Mouse (Mus musculus): ENCODE data around the gene Rcan3. TPM values are rescaled to one million over a fixed set of nuclear protein-coding genes. Genes with fewer than 3 reads are reported as not detected.

The Rcan3 gene
- polyA plus RNA-seq, 1 experiment from 2014 or later = 9.2 TPM

DNA sequence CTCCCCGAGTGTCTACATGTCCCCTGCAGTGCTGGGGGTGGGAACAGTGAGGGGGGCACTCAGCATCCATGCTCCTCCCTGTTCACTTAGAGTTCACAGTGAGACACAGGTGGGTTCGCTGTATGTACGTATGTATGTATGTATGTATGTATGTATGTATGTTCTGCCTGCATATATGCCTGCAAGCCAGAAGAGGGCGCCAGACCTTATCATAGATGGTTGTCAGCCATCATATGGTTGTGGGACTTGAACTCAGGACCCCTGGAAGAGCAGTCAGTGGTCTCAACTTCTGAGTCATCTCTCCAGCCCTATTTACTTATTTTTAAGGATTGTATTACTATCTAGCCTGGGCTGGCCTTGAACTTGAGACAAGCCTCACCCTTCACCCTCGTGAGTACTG lies 37.4 kb downstream of the Rcan3 start:
- WGBS = 81% methylated on average over 5 of the region's 5 CpGs
- no peak overlapping the region for H3K4me3 ChIP-seq (ENCODE audit: control insufficient read depth in 1 of 2, insufficient read depth in 1 of 2, low read depth in 1 of 2, low read length in 2 of 2)
- no peak for ATAC-seq (ENCODE audit: insufficient number of reproducible peaks, insufficient read depth, low FRiP score, low read depth)

GRCm38 (mm10) chr4:135395375-135395774 lies 38.3 kb downstream of the Rcan3 start:
- Histone ChIP-seq H3K9ac (ENCODE audit: low read length) (no peak overlapping the region), H3K9me3 (ENCODE audit: control insufficient read depth, low read length) (0 out of 2 replicates have a peak, but pooled peaks cover 3% of the 10 kb centered on the region), H3K4me2 (ENCODE audit: low read length) (no peak overlapping the region), H3K27me3 (ENCODE audit: control insufficient read depth, insufficient read depth, low read length) (peaks cover 39% of the 10 kb centered on the region), H3K36me3 (ENCODE audit: control insufficient read depth, insufficient read depth, low read length) (no peaks in the 10 kb centered on the region), H3K27ac (replicated peaks in 1 of 2; ENCODE audit: control insufficient read depth in 1 of 2, insufficient read depth in 1 of 2, low read depth in 2 of 2, low read length in 2 of 2) (no peak overlapping the region), H3K4me1 (ENCODE audit: control insufficient read depth in 2 of 2, insufficient read depth in 2 of 2, low read length in 2 of 2) (peaks cover 3 to 8% of the 10 kb centered on the region in 2 experiments), H3K4me3 (ENCODE audit: control insufficient read depth in 1 of 2, insufficient read depth in 1 of 2, low read depth in 1 of 2, low read length in 2 of 2) (no peak overlapping the region)
- no peak for ATAC-seq (ENCODE audit: insufficient number of reproducible peaks, insufficient read depth, low FRiP score, low read depth)
- WGBS = 77% methylated on average over 4 of the region's 4 CpGs

More for the DNA sequence above, 37.4 kb downstream of the Rcan3 start:
- H3K9ac ChIP-seq (ENCODE audit: low read length) = no peak overlapping the region
- H3K27ac ChIP-seq (replicated peaks in 1 of 2; ENCODE audit: control insufficient read depth in 1 of 2, insufficient read depth in 1 of 2, low read depth in 2 of 2, low read length in 2 of 2) = no peak overlapping the region
- no peaks in the 10 kb centered on the region for H3K36me3 ChIP-seq (ENCODE audit: control insufficient read depth, insufficient read depth, low read length)
- 0 out of 2 replicates have a peak, but pooled peaks cover 3% of the 10 kb centered on the region for H3K9me3 ChIP-seq (ENCODE audit: control insufficient read depth, low read length)
- peaks cover 43% of the 10 kb centered on the region for H3K27me3 ChIP-seq (ENCODE audit: control insufficient read depth, insufficient read depth, low read length)
- no peak overlapping the region for H3K4me2 ChIP-seq (ENCODE audit: low read length)
- peaks cover 3 to 8% of the 10 kb centered on the region in 2 experiments for H3K4me1 ChIP-seq (ENCODE audit: control insufficient read depth in 2 of 2, insufficient read depth in 2 of 2, low read length in 2 of 2)

GRCm38 (mm10) chr4:135394666-135395065 lies 39.0 kb downstream of the Rcan3 start:
- H3K27me3 ChIP-seq (ENCODE audit: control insufficient read depth, insufficient read depth, low read length) = peaks cover 38% of the 10 kb centered on the region
- no peak overlapping the region for H3K9ac ChIP-seq (ENCODE audit: low read length)
- no peak for ATAC-seq (ENCODE audit: insufficient number of reproducible peaks, insufficient read depth, low FRiP score, low read depth)

GRCm38 (mm10) chr4:135393381-135393780 lies 40.3 kb downstream of the Rcan3 start:
- Histone ChIP-seq H3K4me1 (ENCODE audit: control insufficient read depth in 2 of 2, insufficient read depth in 2 of 2, low read length in 2 of 2) (peaks cover 3 to 8% of the 10 kb centered on the region in 2 experiments), H3K36me3 (ENCODE audit: control insufficient read depth, insufficient read depth, low read length) (no peaks in the 10 kb centered on the region), H3K9me3 (ENCODE audit: control insufficient read depth, low read length) (0 out of 2 replicates have a peak, but pooled peaks cover 3% of the 10 kb centered on the region), H3K4me2 (ENCODE audit: low read length) (no peak overlapping the region), H3K4me3 (ENCODE audit: control insufficient read depth in 1 of 2, insufficient read depth in 1 of 2, low read depth in 1 of 2, low read length in 2 of 2) (no peak overlapping the region), H3K9ac (ENCODE audit: low read length) (no peak overlapping the region), H3K27me3 (ENCODE audit: control insufficient read depth, insufficient read depth, low read length) (peaks cover 30% of the 10 kb centered on the region), H3K27ac (replicated peaks in 1 of 2; ENCODE audit: control insufficient read depth in 1 of 2, insufficient read depth in 1 of 2, low read depth in 2 of 2, low read length in 2 of 2) (no peak overlapping the region)
- WGBS = 69% methylated on average over 6 of the region's 6 CpGs
- ATAC-seq (ENCODE audit: insufficient number of reproducible peaks, insufficient read depth, low FRiP score, low read depth) = no peak

More at GRCm38 (mm10) chr4:135394666-135395065, 39.0 kb downstream of the Rcan3 start:
- H3K36me3 ChIP-seq (ENCODE audit: control insufficient read depth, insufficient read depth, low read length) = no peaks in the 10 kb centered on the region
- H3K4me3 ChIP-seq (ENCODE audit: control insufficient read depth in 1 of 2, insufficient read depth in 1 of 2, low read depth in 1 of 2, low read length in 2 of 2) = no peak overlapping the region
- no peak overlapping the region for H3K27ac ChIP-seq (replicated peaks in 1 of 2; ENCODE audit: control insufficient read depth in 1 of 2, insufficient read depth in 1 of 2, low read depth in 2 of 2, low read length in 2 of 2)
- H3K4me1 ChIP-seq (ENCODE audit: control insufficient read depth in 2 of 2, insufficient read depth in 2 of 2, low read length in 2 of 2) = peaks cover 3 to 8% of the 10 kb centered on the region in 2 experiments
- H3K4me2 ChIP-seq (ENCODE audit: low read length) = no peak overlapping the region
- 0 out of 2 replicates have a peak, but pooled peaks cover 3% of the 10 kb centered on the region for H3K9me3 ChIP-seq (ENCODE audit: control insufficient read depth, low read length)
- 77% methylated on average over 7 of the region's 7 CpGs for WGBS

DNA sequence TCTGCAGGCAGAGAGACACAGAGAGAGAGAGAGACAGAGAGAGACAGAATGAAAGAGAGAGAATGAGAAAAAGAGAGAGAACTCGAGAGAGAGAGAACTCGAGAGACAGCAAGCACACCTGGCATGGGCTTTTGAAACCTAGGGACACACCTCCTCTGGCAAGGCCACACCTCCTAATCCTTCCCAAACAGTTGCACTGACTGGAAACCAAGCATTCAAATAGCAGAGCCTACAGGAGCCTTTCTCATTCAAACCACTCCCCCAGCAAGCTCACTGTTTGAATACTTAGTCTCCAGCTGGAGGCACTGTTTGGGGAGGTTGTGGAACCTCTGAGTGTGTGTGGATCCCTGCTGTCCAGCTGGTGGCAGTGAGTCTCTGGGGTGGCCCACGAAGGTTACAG lies 40.9 kb downstream of the Rcan3 start:
- Histone ChIP-seq H3K9ac (ENCODE audit: low read length) (no peak overlapping the region), H3K9me3 (ENCODE audit: control insufficient read depth, low read length) (0 out of 2 replicates have a peak, but pooled peaks cover 3% of the 10 kb centered on the region), H3K4me2 (ENCODE audit: low read length) (no peak overlapping the region), H3K27ac (replicated peaks in 1 of 2; ENCODE audit: control insufficient read depth in 1 of 2, insufficient read depth in 1 of 2, low read depth in 2 of 2, low read length in 2 of 2) (no peak overlapping the region), H3K36me3 (ENCODE audit: control insufficient read depth, insufficient read depth, low read length) (no peaks in the 10 kb centered on the region), H3K4me1 (ENCODE audit: control insufficient read depth in 2 of 2, insufficient read depth in 2 of 2, low read length in 2 of 2) (peaks cover 2 to 5% of the 10 kb centered on the region in 2 experiments), H3K4me3 (ENCODE audit: control insufficient read depth in 1 of 2, insufficient read depth in 1 of 2, low read depth in 1 of 2, low read length in 2 of 2) (no peak overlapping the region), H3K27me3 (ENCODE audit: control insufficient read depth, insufficient read depth, low read length) (peaks cover 24% of the 10 kb centered on the region)
- no peak for ATAC-seq (ENCODE audit: insufficient number of reproducible peaks, insufficient read depth, low FRiP score, low read depth)
- 70% methylated on average over 3 of the region's 3 CpGs for WGBS

- WGBS = 63% methylated on average over 6 of the region's 6 CpGs
- H3K4me2 ChIP-seq (ENCODE audit: low read length) = no peak overlapping the region
Observed at GRCm38 (mm10) chr4:135391014-135391413, 42.6 kb downstream of the Rcan3 start.

GRCm38 (mm10) chr4:135385614-135386013 lies 48.0 kb downstream of the Rcan3 start:
- no peak for ATAC-seq (ENCODE audit: insufficient number of reproducible peaks, insufficient read depth, low FRiP score, low read depth)
- Histone ChIP-seq H3K27ac (replicated peaks in 1 of 2; ENCODE audit: control insufficient read depth in 1 of 2, insufficient read depth in 1 of 2, low read depth in 2 of 2, low read length in 2 of 2) (no peak overlapping the region), H3K9ac (ENCODE audit: low read length) (no peak overlapping the region)

More at GRCm38 (mm10) chr4:135391014-135391413, 42.6 kb downstream of the Rcan3 start:
- H3K9ac ChIP-seq (ENCODE audit: low read length) = no peak overlapping the region
- H3K4me1 ChIP-seq (ENCODE audit: control insufficient read depth in 2 of 2, insufficient read depth in 2 of 2, low read length in 2 of 2) = no peaks in the 10 kb centered on the region
- no peak for ATAC-seq (ENCODE audit: insufficient number of reproducible peaks, insufficient read depth, low FRiP score, low read depth)
- H3K36me3 ChIP-seq (ENCODE audit: control insufficient read depth, insufficient read depth, low read length) = no peaks in the 10 kb centered on the region
- no peak overlapping the region for H3K27ac ChIP-seq (replicated peaks in 1 of 2; ENCODE audit: control insufficient read depth in 1 of 2, insufficient read depth in 1 of 2, low read depth in 2 of 2, low read length in 2 of 2)
- H3K27me3 ChIP-seq (ENCODE audit: control insufficient read depth, insufficient read depth, low read length) = peaks cover 7% of the 10 kb centered on the region; the same call in 1 of the 2 replicates
- 0 out of 2 replicates have a peak, but pooled peaks cover 3% of the 10 kb centered on the region for H3K9me3 ChIP-seq (ENCODE audit: control insufficient read depth, low read length)
- no peak overlapping the region for H3K4me3 ChIP-seq (ENCODE audit: control insufficient read depth in 1 of 2, insufficient read depth in 1 of 2, low read depth in 1 of 2, low read length in 2 of 2)

DNA sequence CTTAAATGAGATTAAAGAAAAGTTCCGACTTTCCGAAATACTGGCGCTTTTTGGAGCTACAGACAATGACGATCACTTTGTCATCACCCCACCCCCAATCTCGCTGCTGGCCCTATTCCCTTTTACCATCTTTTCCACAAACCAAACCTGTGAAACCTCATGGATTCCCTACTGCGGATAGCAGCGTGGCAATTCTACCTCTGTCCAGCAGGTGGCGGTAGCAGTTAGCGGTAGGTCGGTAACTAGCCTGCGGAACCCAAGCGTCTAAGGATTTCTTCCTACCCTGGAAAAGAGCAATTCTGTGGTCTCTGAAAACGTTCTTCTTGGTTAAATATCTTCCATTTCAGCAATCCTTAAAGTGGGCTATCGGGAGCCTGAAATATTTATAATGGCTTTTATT lies 51.3 kb downstream of the Rcan3 start:
- H3K4me3 ChIP-seq (ENCODE audit: control insufficient read depth in 1 of 2, insufficient read depth in 1 of 2, low read depth in 1 of 2, low read length in 2 of 2) = no peak overlapping the region
- H3K4me1 ChIP-seq (ENCODE audit: control insufficient read depth in 2 of 2, insufficient read depth in 2 of 2, low read length in 2 of 2) = 0 out of 4 replicates have a peak, but pooled peaks cover 0 to 2% of the 10 kb centered on the region in 2 experiments
- no peak overlapping the region for H3K27ac ChIP-seq (replicated peaks in 1 of 2; ENCODE audit: control insufficient read depth in 1 of 2, insufficient read depth in 1 of 2, low read depth in 2 of 2, low read length in 2 of 2)
- no peak overlapping the region for H3K9ac ChIP-seq (ENCODE audit: low read length)
- 2% methylated on average over 14 of the region's 14 CpGs for WGBS
- ATAC-seq (ENCODE audit: insufficient number of reproducible peaks, insufficient read depth, low FRiP score, low read depth) = no peak
- no peak overlapping the region for H3K4me2 ChIP-seq (ENCODE audit: low read length)
- H3K27me3 ChIP-seq (ENCODE audit: control insufficient read depth, insufficient read depth, low read length) = peaks cover 6% of the 10 kb centered on the region
- H3K9me3 ChIP-seq (ENCODE audit: control insufficient read depth, low read length) = no peaks in the 10 kb centered on the region
- H3K36me3 ChIP-seq (ENCODE audit: control insufficient read depth, insufficient read depth, low read length) = no peaks in the 10 kb centered on the region

More at GRCm38 (mm10) chr4:135385614-135386013, 48.0 kb downstream of the Rcan3 start:
- no peaks in the 10 kb centered on the region for H3K9me3 ChIP-seq (ENCODE audit: control insufficient read depth, low read length)
- no peak overlapping the region for H3K4me3 ChIP-seq (ENCODE audit: control insufficient read depth in 1 of 2, insufficient read depth in 1 of 2, low read depth in 1 of 2, low read length in 2 of 2)
- peak overlapping the region; percentile 4 for H3K4me2 ChIP-seq (ENCODE audit: low read length)
- WGBS = 45% methylated on average over 10 of the region's 10 CpGs
- peaks cover 6% of the 10 kb centered on the region for H3K27me3 ChIP-seq (ENCODE audit: control insufficient read depth, insufficient read depth, low read length)
- no peaks in the 10 kb centered on the region for H3K36me3 ChIP-seq (ENCODE audit: control insufficient read depth, insufficient read depth, low read length)
- 0 out of 4 replicates have a peak, but pooled peaks cover 0 to 2% of the 10 kb centered on the region in 2 experiments for H3K4me1 ChIP-seq (ENCODE audit: control insufficient read depth in 2 of 2, insufficient read depth in 2 of 2, low read length in 2 of 2)
